Comparison of ENCODE assay signal across 8 mouse cellular contexts in the genomic region with DNA sequence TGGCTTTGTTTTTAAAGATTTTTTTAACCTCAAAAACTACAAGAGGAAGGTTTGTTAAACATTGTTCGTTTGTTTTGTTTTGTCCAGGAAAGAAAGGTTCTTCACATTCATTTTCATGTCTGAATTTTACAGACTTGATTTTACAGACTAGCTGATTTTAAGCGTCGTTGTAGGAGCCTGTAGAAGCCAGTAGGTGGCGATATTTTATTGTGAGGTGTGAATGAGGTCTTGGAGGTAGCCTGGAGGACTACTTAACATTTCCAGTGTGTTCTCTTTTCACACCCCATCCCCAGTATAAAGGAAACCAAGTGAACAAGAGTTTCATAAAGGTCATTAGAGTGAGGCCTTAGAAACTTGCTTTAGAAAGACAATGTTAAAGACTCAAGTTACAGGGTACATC. TPM values are rescaled to one million over a fixed set of nuclear protein-coding genes. Genes with fewer than 3 reads are reported as not detected.
DNase-seq lines count a peak whose midpoint lies in the region; ATAC-seq lines count a peak whose summit lies in the region.

No protein-coding gene starts in this region.

- 4% methylated on average over 4 of the region's 4 CpGs for WGBS in heart, embryonic 10.5 days
- WGBS in neural tube, embryonic 14.5 days, result 10% methylated on average over 4 of the region's 4 CpGs
- 2% methylated on average over 4 of the region's 4 CpGs for WGBS in lung, embryonic 15.5 days

- H3K4me3 ChIP-seq in heart, embryonic 10.5 days, result no peak overlapping the region
- no peak overlapping the region for H3K4me3 ChIP-seq in neural tube, embryonic 14.5 days (ENCODE audit: low read depth, low read length)
- H3K4me3 ChIP-seq in lung, embryonic 15.5 days, result no peak overlapping the region

- H3K4me1 ChIP-seq in heart, embryonic 10.5 days, result peaks cover 8% of the 10 kb centered on the region
- no peaks in the 10 kb centered on the region for H3K4me1 ChIP-seq in neural tube, embryonic 14.5 days (ENCODE audit: control insufficient read depth, insufficient read depth, low read length)
- peaks cover 2% of the 10 kb centered on the region; the same call in 1 of the 2 replicates for H3K4me1 ChIP-seq in lung, embryonic 15.5 days

- H3K9me3 ChIP-seq in heart, embryonic 10.5 days, result peaks cover 5% of the 10 kb centered on the region; the same call in 1 of the 2 replicates
- no peaks in the 10 kb centered on the region for H3K9me3 ChIP-seq in neural tube, embryonic 14.5 days (ENCODE audit: control insufficient read depth, low read length)
- no peaks in the 10 kb centered on the region for H3K9me3 ChIP-seq in lung, embryonic 15.5 days

- no peaks in the 10 kb centered on the region for H3K36me3 ChIP-seq in heart, embryonic 10.5 days
- H3K36me3 ChIP-seq in neural tube, embryonic 14.5 days (ENCODE audit: control insufficient read depth, insufficient read depth, low read length), result no peaks in the 10 kb centered on the region
- no peaks in the 10 kb centered on the region for H3K36me3 ChIP-seq in lung, embryonic 15.5 days

- DNase-seq in heart, adult 8-10 months (ENCODE audit: low spot score), result peak; percentile 35
- DNase-seq in heart, embryonic 10.5 days (ENCODE audit: low spot score), result no peak
- no peak for DNase-seq in neural tube, embryonic 10.5 days (ENCODE audit: extremely low spot score, low spot score)
- peak; percentile 76 for DNase-seq in embryo, embryonic 11 days
- DNase-seq in thymus, postnatal 0 days (ENCODE audit: low spot score), result no peak

- no peak overlapping the region for H3K27ac ChIP-seq in heart, embryonic 10.5 days
- no peak overlapping the region for H3K27ac ChIP-seq in neural tube, embryonic 14.5 days (ENCODE audit: low read depth, low read length)
- no peak overlapping the region for H3K27ac ChIP-seq in lung, embryonic 15.5 days

- 0 out of 2 replicates have a peak, but pooled peaks have one; percentile 50 for ATAC-seq in neural tube, embryonic 14.5 days (ENCODE audit: low read depth)
- no peak for ATAC-seq in lung, embryonic 15.5 days (ENCODE audit: borderline replicate concordance, extremely low read depth, low FRiP score, low TSS enrichment)
- no peak for ATAC-seq in monocyte, adult 5-6 weeks (replicated peaks; ENCODE audit: insufficient number of reproducible peaks, low FRiP score, low TSS enrichment, poor library complexity, severe bottlenecking)

- peaks cover 26% of the 10 kb centered on the region for H3K27me3 ChIP-seq in heart, embryonic 10.5 days (ENCODE audit: insufficient read depth, poor library complexity, severe bottlenecking)
- peaks cover 9% of the 10 kb centered on the region for H3K27me3 ChIP-seq in neural tube, embryonic 14.5 days (ENCODE audit: control insufficient read depth, insufficient read depth, low read length)
- H3K27me3 ChIP-seq in lung, embryonic 15.5 days, result peaks cover 27% of the 10 kb centered on the region

- no peak overlapping the region for H3K4me2 ChIP-seq in neural tube, embryonic 14.5 days (ENCODE audit: low read depth, low read length)
- peak overlapping the region; percentile 65 for H3K4me2 ChIP-seq in lung, embryonic 15.5 days

- H3K9ac ChIP-seq in neural tube, embryonic 14.5 days (replicated peaks; ENCODE audit: low read depth, low read length), result no peak overlapping the region
- H3K9ac ChIP-seq in lung, embryonic 15.5 days, result no peak overlapping the region

RNA-seq across cellular contexts. Expression of gene Rbm46, which starts 1.0 kb away (rescaled TPM):
- under 1 TPM in 3 of 4 experiments, not detected in 1; 0.11 to 0.28 (median 0.16) TPM for total RNA-seq in heart, adult 8-10 months (2022)
- 1.2 and 2.2 TPM in 2 replicates for polyA plus RNA-seq in heart, embryonic 10.5 days (2016; fragmentation: Nextera tagmentation; extraction: Ambion mirVana)
- 1.6 and 2.1 TPM in 2 replicates for polyA plus RNA-seq in neural tube, embryonic 14.5 days (2014; fragmentation: Nextera tagmentation; extraction: Ambion mirVana)
- polyA plus RNA-seq in lung, embryonic 15.5 days (2015; fragmentation: Nextera tagmentation; extraction: Ambion mirVana), result 11.1 and 12.6 TPM in 2 replicates
- polyA plus RNA-seq in thymus, postnatal 0 days (2015; fragmentation: Nextera tagmentation; extraction: Ambion mirVana), result 0.08 and 0.10 TPM in 2 replicates
- total RNA-seq in monocyte, adult 5-6 weeks (2017), result not detected in 3 replicates

RNA-seq across cellular contexts. Expression of gene Lrat, which starts 26.5 kb away (rescaled TPM):
- under 1 TPM; 0.06 to 0.19 (median 0.15) TPM for total RNA-seq in heart, adult 8-10 months (2022)
- not detected in 2 replicates for polyA plus RNA-seq in heart, embryonic 10.5 days (2016; fragmentation: Nextera tagmentation; extraction: Ambion mirVana)
- polyA plus RNA-seq in neural tube, embryonic 14.5 days (2014; fragmentation: Nextera tagmentation; extraction: Ambion mirVana), result 0.08 TPM in 1 of 2 replicates, not detected in the other
- polyA plus RNA-seq in lung, embryonic 15.5 days (2015; fragmentation: Nextera tagmentation; extraction: Ambion mirVana), result 0.55 and 0.57 TPM in 2 replicates
- 0.05 and 0.06 TPM in 2 replicates for polyA plus RNA-seq in thymus, postnatal 0 days (2015; fragmentation: Nextera tagmentation; extraction: Ambion mirVana)
- not detected in 3 replicates for total RNA-seq in monocyte, adult 5-6 weeks (2017)

Comparison
In these comparisons a context has a peak if more than half of its experiments do, and no peak if none do; other contexts are left out.
1. DNase-seq: peak in heart, adult 8-10 months (single experiment) and embryo, embryonic 11 days (single experiment); none in heart, embryonic 10.5 days (single experiment), neural tube, embryonic 10.5 days (single experiment) and thymus, postnatal 0 days (single experiment).